Mouse (Mus musculus) heart, postnatal 0 days (tissue): Measurements from ENCODE around the gene Smad5.

Experiments
- CTCF ChIP-seq: IDR thresholded peaks from 2 replicates; pipeline ENCODE4 v1.5.1; 2016; ENCODE audit warnings: antibody characterized with exemption, control low read depth, low read depth
- EP300 ChIP-seq: IDR thresholded peaks from 2 replicates; pipeline ENCODE4 v1.6.1; 2016; ENCODE audit warnings: antibody characterized with exemption, low read depth

DNA sequence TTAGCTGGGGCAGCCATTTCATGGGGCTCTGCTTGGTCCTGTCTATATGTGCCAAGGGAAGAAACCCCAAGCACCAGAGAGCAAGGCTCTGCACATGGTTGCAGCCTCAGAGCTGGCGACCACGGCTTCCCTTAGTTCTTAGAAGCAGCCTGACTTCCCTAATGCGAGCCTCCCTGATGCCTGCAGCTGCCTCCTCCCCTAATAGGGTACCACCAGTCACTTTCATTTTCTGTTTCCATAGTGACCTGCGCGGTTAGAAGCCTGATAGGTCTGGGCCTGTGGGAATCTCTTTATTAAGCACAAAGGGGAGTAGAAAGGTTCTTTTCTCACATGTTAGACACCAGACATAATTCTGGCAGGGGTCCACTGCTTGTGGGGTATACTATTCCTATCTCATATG lies 71.5 kb downstream of the Smad5 start:
- TF ChIP-seq EP300 (no peak), CTCF (no peak)
